15 mouse cellular contexts compared by ENCODE assay signal in the genomic region with DNA sequence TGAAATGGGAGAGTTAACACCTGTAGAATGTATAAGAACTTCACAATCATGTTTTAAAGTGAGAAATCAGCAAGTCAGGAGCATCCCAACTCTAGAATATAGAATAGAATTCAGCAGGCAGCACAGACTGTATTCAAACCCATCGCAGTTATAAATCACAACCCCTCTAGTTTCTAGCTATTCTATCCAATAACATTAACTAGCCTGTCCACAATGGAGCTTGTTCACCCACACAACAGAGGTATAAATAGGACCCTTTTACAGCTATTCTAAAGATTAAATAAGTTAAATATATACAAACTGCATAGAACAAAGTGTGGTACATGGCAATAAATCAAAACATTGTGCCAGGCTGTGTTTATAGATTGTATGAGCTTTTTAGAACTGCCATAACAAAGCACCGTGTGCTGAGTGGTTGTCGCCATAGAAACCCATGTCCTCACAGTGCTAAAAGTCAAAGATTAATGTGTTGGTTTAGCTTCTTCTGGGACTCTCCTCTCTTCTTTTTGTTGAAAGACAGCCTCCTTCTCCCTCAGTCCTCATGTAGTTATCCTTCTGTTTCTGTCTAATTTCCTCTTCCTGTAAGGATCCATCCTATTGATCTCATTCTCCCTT.
DNase-seq lines count a peak whose midpoint lies in the region; ATAC-seq and TF ChIP-seq lines count a peak whose summit lies in the region.
"Had no signal": no experiment of that assay in that cellular context is flagged by ENCODE, and none has a peak within 500 bp of the region (broad histone marks: within the 10 kb centered on the region; RNA-seq: fewer than 3 reads in every experiment).

No protein-coding gene starts in this region.

- TF ChIP-seq POLR2A in cerebellum, adult 2 months (IDR thresholded peaks at IDR 0.05; ENCODE audit: borderline replicate concordance, insufficient read depth, low read length) = no peak

- no peak overlapping the region; the same call in 1 of the 2 replicates for H3K27ac ChIP-seq in cerebellum, adult 2 months (ENCODE audit: insufficient read depth, low read length)
- peak overlapping the region; percentile 75 for H3K27ac ChIP-seq in layer of hippocampus, adult 2 months
- no peak overlapping the region for H3K27ac ChIP-seq in hindbrain, embryonic 14.5 days
- no peak overlapping the region for H3K27ac ChIP-seq in neural tube, embryonic 14.5 days (ENCODE audit: low read depth, low read length)
- H3K27ac ChIP-seq in kidney, embryonic 16.5 days (ENCODE audit: low read length) = no peak overlapping the region
- H3K27ac ChIP-seq: kidney, embryonic 15.5 days; liver, embryonic 12.5 days had no signal

- peaks cover 6% of the 10 kb centered on the region; the same call in 1 of the 2 replicates for H3K4me1 ChIP-seq in cerebellum, adult 2 months (ENCODE audit: control insufficient read depth, insufficient read depth, low read length)
- peaks cover 14% of the 10 kb centered on the region; the same call in 1 of the 2 replicates for H3K4me1 ChIP-seq in hindbrain, embryonic 14.5 days (replicated peaks; ENCODE audit: control insufficient read depth, insufficient read depth, low read length)
- H3K4me1 ChIP-seq in neural tube, embryonic 14.5 days (ENCODE audit: control insufficient read depth, insufficient read depth, low read length) = 0 out of 2 replicates have a peak, but pooled peaks cover 3% of the 10 kb centered on the region
- H3K4me1 ChIP-seq in kidney, embryonic 16.5 days (ENCODE audit: insufficient read depth, low read length) = no peaks in the 10 kb centered on the region
- H3K4me1 ChIP-seq: kidney, embryonic 15.5 days; liver, embryonic 12.5 days had no signal

- H3K4me3 ChIP-seq in cerebellum, adult 2 months (replicated peaks; ENCODE audit: insufficient read depth, low read depth, low read length) = peak overlapping the region; percentile 49
- no peak overlapping the region for H3K4me3 ChIP-seq in layer of hippocampus, adult 2 months
- H3K4me3 ChIP-seq in hindbrain, embryonic 14.5 days (replicated peaks; ENCODE audit: low read length) = no peak overlapping the region
- no peak overlapping the region for H3K4me3 ChIP-seq in neural tube, embryonic 14.5 days (ENCODE audit: low read depth, low read length)
- no peak overlapping the region for H3K4me3 ChIP-seq in kidney, embryonic 16.5 days (ENCODE audit: low read length)
- H3K4me3 ChIP-seq: kidney, embryonic 15.5 days; liver, embryonic 12.5 days had no signal

- no peaks in the 10 kb centered on the region for H3K36me3 ChIP-seq in hindbrain, embryonic 14.5 days (replicated peaks; ENCODE audit: control insufficient read depth, insufficient read depth)
- H3K36me3 ChIP-seq in neural tube, embryonic 14.5 days (ENCODE audit: control insufficient read depth, insufficient read depth, low read length) = no peaks in the 10 kb centered on the region
- H3K36me3 ChIP-seq in kidney, embryonic 16.5 days (ENCODE audit: insufficient read depth, low read length) = no peaks in the 10 kb centered on the region
- H3K36me3 ChIP-seq: kidney, embryonic 15.5 days; liver, embryonic 12.5 days had no signal

- peak overlapping the region; percentile 20; the same call in 1 of the 2 replicates for H3K9ac ChIP-seq in hindbrain, embryonic 14.5 days
- no peak overlapping the region for H3K9ac ChIP-seq in neural tube, embryonic 14.5 days (replicated peaks; ENCODE audit: low read depth, low read length)
- H3K9ac ChIP-seq in kidney, embryonic 16.5 days (replicated peaks; ENCODE audit: low read length) = no peak overlapping the region
- H3K9ac ChIP-seq: kidney, embryonic 15.5 days; liver, embryonic 12.5 days had no signal

- no peaks in the 10 kb centered on the region for H3K9me3 ChIP-seq in hindbrain, embryonic 14.5 days (ENCODE audit: control insufficient read depth, low read length)
- H3K9me3 ChIP-seq in neural tube, embryonic 14.5 days (ENCODE audit: control insufficient read depth, low read length) = no peaks in the 10 kb centered on the region
- no peaks in the 10 kb centered on the region for H3K9me3 ChIP-seq in kidney, embryonic 16.5 days (ENCODE audit: low read length)
- H3K9me3 ChIP-seq: kidney, embryonic 15.5 days; liver, embryonic 12.5 days had no signal

- no peaks in the 10 kb centered on the region for H3K27me3 ChIP-seq in cerebellum, adult 2 months (ENCODE audit: control insufficient read depth, insufficient read depth, low read length)
- H3K27me3 ChIP-seq in hindbrain, embryonic 14.5 days (ENCODE audit: control insufficient read depth, insufficient read depth, low read length) = no peaks in the 10 kb centered on the region
- H3K27me3 ChIP-seq in neural tube, embryonic 14.5 days (ENCODE audit: control insufficient read depth, insufficient read depth, low read length) = no peaks in the 10 kb centered on the region
- no peaks in the 10 kb centered on the region for H3K27me3 ChIP-seq in kidney, embryonic 16.5 days (ENCODE audit: insufficient read depth, low read length)
- H3K27me3 ChIP-seq: CH12.LX; kidney, embryonic 15.5 days; liver, embryonic 12.5 days had no signal

- H3K4me2 ChIP-seq in hindbrain, embryonic 14.5 days (replicated peaks) = no peak overlapping the region
- no peak overlapping the region for H3K4me2 ChIP-seq in neural tube, embryonic 14.5 days (ENCODE audit: low read depth, low read length)
- no peak overlapping the region for H3K4me2 ChIP-seq in kidney, embryonic 16.5 days (replicated peaks; ENCODE audit: low read depth, low read length)
- H3K4me2 ChIP-seq: kidney, embryonic 15.5 days; liver, embryonic 12.5 days had no signal

- DNase-seq in cerebellum, adult 2 months = peak; percentile 9 to 13
- DNase-seq in cerebellum, adult 18-20 months = no peak
- no peak for DNase-seq in layer of hippocampus, adult 2 months (ENCODE audit: low spot score in 2 of 2)
- no peak for DNase-seq in layer of hippocampus, adult 9-10 months (ENCODE audit: low spot score)
- no peak for DNase-seq in hindbrain, embryonic 14.5 days (ENCODE audit: low spot score)
- no peak for DNase-seq in kidney, adult 18-20 months
- DNase-seq: gastrocnemius, postnatal 10 days; heart, postnatal 4 days; left cerebral cortex, postnatal 4 days; lung, postnatal 10 days had no signal

- no peak for TF ChIP-seq CTCF in cerebellum, adult 2 months (IDR thresholded peaks at IDR 0.05; ENCODE audit: borderline replicate concordance, insufficient read depth, low read depth, low read length)
- no peak for TF ChIP-seq CTCF in layer of hippocampus, adult 2 months (conservative IDR thresholded peaks at IDR 0.05)

- 57% methylated on average over 3 of the region's 3 CpGs for WGBS in cerebellum, adult 2 months
- WGBS in hindbrain, embryonic 14.5 days = 48% methylated on average over 3 of the region's 3 CpGs
- WGBS in neural tube, embryonic 14.5 days = 45% methylated on average over 3 of the region's 3 CpGs
- WGBS in kidney, embryonic 16.5 days = 53% methylated on average over 3 of the region's 3 CpGs

- ATAC-seq in hindbrain, embryonic 14.5 days (ENCODE audit: low FRiP score) = no peak
- peak; percentile 75; the same call in 1 of the 2 replicates for ATAC-seq in neural tube, embryonic 14.5 days (ENCODE audit: low read depth)
- ATAC-seq in kidney, embryonic 16.5 days (ENCODE audit: low FRiP score, low TSS enrichment) = no peak
- ATAC-seq: liver, embryonic 12.5 days had no signal

Comparison
In these comparisons a context has a peak if more than half of its experiments do, and no peak if none do; other contexts are left out.
1. DNase-seq: peak in cerebellum, adult 2 months (2 of 2); none in cerebellum, adult 18-20 months (0 of 2), layer of hippocampus, adult 2 months (0 of 2), layer of hippocampus, adult 9-10 months (single experiment), hindbrain, embryonic 14.5 days (single experiment) and kidney, adult 18-20 months (single experiment).